Mouse (Mus musculus) left cerebral cortex, postnatal 4 days (tissue): Measurements from ENCODE around the gene Tas2r103. TPM values are rescaled to one million over a fixed set of nuclear protein-coding genes. Genes with fewer than 3 reads are reported as not detected.

ENCODE experiments used
- DNase-seq: peaks from one replicate; pipeline ENCODE4 v3.0.0-alpha.2; 2022
- intact Hi-C: fragments of 180-260 bp; cut with DNase I; formaldehyde crosslinking; loops from one replicate; pipeline ENCODE4 v1.15.1; 2025
- total RNA-seq, 2 experiments: library from RNA; stranded (reverse); gene quantifications; 2 replicates each; pipeline ENCODE4 v1.2.3; 2021

The Tas2r103 gene
- not detected for total RNA-seq

GRCm38 (mm10) chr6:133037001-133037400 lies at the start of gene Tas2r103:
Gene Tas2r103 (minus strand): TSS chr6:133037101.
- intact Hi-C loops: no loop called here
- no peak for DNase-seq

- DNase-seq: no peak
- intact Hi-C loops: no loop called here
Observed at GRCm38 (mm10) chr6:133055716-133056115, 18.8 kb upstream of the Tas2r103 start, which contains the start of gene Tas2r140. Gene Tas2r140 (minus strand): TSS chr6:133055816.

Other genes starting within 250 kb of the Tas2r103 start
- gene Tas2r117, start 234.3 kb downstream of the Tas2r103 start, total RNA-seq: not detected
- gene Tas2r123, start 190.0 kb downstream of the Tas2r103 start, total RNA-seq: not detected
- gene Tas2r116, start 181.7 kb downstream of the Tas2r103 start, total RNA-seq: not detected
- not detected for gene Tas2r110, start 169.1 kb downstream of the Tas2r103 start, total RNA-seq
- gene Tas2r113, start 144.1 kb downstream of the Tas2r103 start, total RNA-seq: not detected
- not detected for gene Tas2r125, start 127.5 kb downstream of the Tas2r103 start, total RNA-seq
- gene Tas2r129, start 86.0 kb downstream of the Tas2r103 start, total RNA-seq: not detected
- not detected for gene Tas2r131, start 79.2 kb downstream of the Tas2r103 start, total RNA-seq
- gene Tas2r109, start 56.1 kb downstream of the Tas2r103 start, total RNA-seq: not detected
- gene Tas2r140, start 18.7 kb upstream of the Tas2r103 start, total RNA-seq: not detected
- gene Smim10l1, start 67.8 kb upstream of the Tas2r103 start, total RNA-seq: 10 to 100 TPM; 52.3 to 53.3 TPM